Mouse (Mus musculus) brain, embryonic 14.5 days (tissue): ENCODE measurements around the gene Klhdc8a.

Source experiments
- CTCF ChIP-seq: fragments of 200-500 bp; IDR thresholded peaks from 2 replicates; pipeline ENCODE4 v1.5.1; 2012; ENCODE audit warnings: inconsistent platforms, mild to moderate bottlenecking, moderate library complexity, borderline replicate concordance; ENCODE audit not compliant: insufficient read depth, insufficient read length; ENCODE audit errors: extremely low read depth
- POLR2A ChIP-seq: fragments of 200-500 bp; IDR thresholded peaks from 2 replicates; pipeline ENCODE4 v1.6.1; 2012; ENCODE audit warnings: mild to moderate bottlenecking, inconsistent platforms, borderline replicate concordance; ENCODE audit not compliant: poor library complexity, insufficient read depth, insufficient read length, severe bottlenecking; ENCODE audit errors: extremely low read depth

- no peak for TF ChIP-seq CTCF
- no peak for TF ChIP-seq POLR2A
Observed at GRCm38 (mm10) chr1:132304618-132305214, 6.3 kb downstream of the Klhdc8a start.
